Mouse (Mus musculus): ENCODE results near the gene Gm17428.
"Not testable (repeated sequence)": the region's sequence is repeated elsewhere in the genome, so short reads cannot be mapped to it uniquely, and the experiment has no call there.

Gm17428 gene

DNA sequence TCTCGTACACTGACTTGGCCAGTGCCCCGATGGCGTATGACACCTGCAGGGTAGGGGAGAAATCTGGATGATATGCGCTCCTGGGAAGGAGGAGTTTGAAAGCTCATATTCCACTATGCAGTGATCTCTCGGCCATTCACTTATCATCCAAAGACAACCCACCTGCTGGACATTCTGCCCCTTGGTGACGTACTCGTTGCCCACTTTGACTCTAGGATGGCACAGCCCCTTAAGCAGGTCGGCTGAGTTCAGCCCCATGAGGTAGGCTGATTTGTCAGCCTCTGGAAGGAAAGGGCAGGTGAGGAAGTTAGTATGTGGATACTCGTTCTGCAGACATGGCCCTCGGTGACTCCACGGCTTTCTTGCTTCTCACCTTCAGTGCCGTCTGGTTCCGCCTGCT, 12.1 kb downstream of the Gm17428 start:
- DNase-seq (ENCODE audit: low spot score) = no peak

DNA sequence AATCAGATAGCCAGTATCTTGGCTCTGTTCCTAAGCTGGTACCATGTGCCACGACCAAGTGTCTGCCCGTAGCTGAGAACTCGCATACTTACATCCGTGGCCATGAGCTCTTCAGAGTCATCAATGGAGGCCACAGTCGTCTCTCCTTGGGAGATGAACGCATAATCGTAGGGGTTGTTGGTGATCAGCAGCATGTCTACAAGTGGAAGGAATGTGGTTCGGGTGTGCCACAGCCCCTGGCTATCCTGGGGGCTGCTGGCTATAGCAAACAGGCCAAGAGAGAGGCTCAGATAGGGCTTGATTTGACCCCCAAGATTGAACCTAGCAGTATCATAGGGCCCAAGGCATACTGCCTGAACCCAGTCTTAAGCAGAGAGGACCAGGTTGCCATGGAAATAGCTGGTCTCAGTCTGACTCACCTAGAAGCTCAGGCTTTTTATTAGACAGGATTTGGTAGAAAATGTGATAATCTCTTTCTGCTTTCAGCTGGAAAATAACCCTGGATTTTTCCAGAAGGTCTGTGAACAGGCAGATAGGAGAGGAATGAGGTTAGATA, 13.2 kb downstream of the Gm17428 start:
- no peak for DNase-seq (ENCODE audit: low spot score)

DNA sequence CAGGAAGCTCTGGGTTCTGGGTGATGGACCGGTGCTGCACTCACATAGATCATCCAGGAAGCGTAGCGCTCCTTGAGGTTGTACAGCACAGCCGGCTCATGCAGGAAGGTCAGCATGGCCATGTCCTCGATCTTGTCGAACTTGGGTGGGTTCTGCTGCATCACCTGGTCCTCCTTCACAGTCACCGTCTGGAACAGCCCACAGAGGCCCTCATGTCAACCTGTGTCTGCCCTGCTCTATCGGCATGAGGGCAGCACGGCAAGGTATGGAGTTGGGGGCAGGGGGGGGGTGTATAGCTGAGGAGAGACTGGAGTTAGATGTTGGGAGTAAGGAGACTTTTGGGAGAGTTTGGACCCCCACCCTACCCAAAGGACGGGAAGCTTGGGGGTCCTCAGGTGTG, 15.5 kb downstream of the Gm17428 start:
- no peak for DNase-seq (ENCODE audit: low spot score)

DNA sequence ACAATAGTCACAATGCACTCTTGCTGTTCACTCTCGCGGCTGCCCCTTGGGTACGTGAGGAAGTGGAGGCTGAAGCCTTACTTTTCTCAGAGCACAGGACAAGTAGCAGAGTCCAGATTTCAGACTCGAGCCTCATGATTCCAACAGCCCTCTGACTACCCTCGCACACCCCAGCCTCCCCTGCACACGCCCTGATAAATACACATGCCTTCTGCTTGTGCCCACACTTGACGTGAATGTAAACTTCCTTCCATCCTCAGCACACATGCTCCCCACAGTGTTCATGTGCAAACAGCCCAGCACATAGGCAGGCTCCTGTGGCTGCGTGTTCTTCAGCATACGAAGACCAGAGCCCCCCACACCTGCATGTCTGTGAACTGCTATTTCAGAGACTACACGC, 16.9 kb downstream of the Gm17428 start:
- peak; percentile 6 for DNase-seq (ENCODE audit: low spot score)

DNA sequence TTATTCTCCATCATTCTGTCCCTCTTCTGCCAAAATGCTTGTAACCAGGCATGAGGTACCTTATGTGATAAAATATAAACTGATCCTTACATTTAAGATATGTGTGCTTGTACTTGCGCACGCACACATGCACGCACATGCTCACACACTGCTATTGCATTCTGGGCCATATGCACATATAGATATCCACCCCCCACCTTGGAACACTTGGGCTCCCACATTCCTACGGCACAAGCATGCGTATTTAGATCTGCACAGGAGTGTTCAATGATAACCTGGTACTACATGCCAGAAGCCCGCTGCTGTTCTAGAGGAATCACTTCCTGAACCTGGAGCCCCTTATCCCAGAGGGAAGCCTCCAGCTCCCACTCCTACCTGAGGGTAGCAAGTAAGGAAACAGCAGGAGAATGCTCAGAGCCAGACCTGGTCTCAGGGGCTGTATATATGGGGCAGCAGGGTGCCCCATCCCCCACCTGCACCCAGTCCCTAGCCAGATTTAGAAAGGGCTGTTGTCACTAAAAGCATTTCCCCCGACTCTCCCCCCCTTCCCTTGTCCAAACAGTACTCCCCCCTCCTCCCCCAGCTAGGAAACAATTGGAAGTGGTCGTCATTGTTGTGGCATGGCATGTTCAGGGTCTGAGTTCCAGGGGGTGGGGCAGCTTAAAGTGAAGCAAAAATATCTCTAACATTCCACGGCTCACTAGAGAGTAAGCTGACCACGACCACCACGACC, 17.6 kb downstream of the Gm17428 start, which contains the start of gene Myh7:
TSS of gene Myh7 (minus strand) at position 491 of the 733 bp plus-strand sequence.
- no peak for DNase-seq (ENCODE audit: low spot score)

DNA sequence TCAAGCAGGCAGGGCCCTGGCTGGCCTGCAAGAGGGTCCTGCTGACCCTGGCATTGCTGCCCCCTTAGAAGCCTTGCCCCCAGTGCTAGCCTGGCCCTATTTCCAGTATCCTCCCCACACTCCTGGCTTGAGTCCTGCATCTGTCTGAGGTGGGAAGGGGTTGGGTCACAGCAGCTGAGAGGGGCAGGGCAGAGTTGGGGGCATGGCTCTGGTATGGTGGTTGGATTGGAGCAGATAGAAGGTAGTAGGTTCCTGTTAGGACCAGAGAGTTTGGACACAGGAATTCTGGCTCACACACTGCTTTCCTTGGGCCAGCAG, 18.1 kb downstream of the Gm17428 start:
- DNase-seq (ENCODE audit: low spot score) = no peak

DNA sequence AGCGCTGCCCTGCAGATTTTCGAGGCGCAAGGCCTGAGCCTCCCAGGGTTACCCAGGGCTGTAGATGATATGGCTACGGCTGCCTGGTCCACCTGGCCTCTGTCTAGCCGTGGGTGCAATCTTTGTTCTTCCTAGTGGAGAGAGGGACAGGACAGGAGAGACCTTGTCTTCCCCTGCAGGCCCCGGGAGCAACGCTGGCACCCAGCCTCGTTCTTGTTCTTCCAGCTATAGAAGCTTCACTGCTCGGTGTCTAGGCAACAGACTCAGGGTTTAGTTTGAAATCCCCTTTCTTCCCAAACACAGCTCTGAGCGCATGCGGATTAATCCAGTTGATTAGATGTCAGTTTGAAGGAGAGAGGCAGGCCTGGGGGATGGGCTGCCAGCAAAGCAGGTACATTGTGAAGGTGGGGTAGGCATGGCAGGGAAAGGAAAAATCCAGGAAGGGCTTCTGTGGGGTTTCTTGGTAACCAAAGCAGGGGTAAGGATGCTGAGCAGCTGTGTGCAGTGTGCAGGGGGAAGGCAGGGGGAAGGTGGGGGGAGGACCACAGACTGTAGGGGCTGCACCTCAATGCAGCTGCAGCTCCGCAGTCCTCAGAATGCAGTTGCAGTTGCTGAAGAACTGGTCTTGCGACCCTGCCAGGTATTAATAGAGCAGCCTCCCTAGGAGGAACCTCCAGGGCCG, 18.9 kb downstream of the Gm17428 start:
- no peak for DNase-seq (ENCODE audit: low spot score)

DNA sequence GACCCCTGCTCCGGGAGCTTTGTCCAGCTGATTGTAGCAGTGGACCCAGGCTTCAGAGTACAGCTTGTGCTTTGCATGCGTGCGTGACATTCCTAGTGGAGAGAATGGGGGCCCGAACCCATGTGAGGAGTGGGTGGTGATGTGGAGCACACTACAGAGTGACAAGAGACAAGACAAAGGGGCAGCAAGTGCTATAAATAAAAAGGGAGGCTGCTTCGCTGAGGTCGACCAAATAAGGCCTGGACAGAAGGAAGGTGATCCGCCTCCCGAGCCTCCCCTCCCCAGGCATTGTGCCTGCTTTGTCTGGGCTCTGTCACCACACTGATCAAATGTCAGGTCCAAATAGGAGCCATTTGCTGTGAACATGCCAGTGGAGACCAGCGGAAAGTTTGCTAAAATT, 20.1 kb downstream of the Gm17428 start:
- DNase-seq (ENCODE audit: low spot score) = no peak

DNA sequence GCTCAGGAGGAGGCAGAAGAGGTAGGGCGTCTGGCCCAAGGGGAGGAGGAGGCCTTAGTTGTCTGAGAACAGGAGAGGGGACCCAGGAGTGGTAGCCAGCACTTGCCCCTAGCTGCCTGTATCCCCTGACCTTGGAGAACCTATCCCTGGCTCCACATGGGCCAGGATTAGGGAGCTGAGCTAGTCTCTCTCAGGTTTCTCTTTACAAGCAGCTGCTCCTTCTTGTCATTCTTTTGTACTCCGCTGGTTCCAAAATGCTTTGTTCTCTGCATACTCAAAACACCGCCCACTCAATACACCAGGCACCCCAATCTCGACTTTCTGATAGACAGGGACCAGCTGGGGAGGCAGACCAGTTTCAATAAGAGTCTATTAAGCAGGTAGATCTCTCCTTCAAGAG, 20.6 kb downstream of the Gm17428 start:
- no peak for DNase-seq (ENCODE audit: low spot score)

DNA sequence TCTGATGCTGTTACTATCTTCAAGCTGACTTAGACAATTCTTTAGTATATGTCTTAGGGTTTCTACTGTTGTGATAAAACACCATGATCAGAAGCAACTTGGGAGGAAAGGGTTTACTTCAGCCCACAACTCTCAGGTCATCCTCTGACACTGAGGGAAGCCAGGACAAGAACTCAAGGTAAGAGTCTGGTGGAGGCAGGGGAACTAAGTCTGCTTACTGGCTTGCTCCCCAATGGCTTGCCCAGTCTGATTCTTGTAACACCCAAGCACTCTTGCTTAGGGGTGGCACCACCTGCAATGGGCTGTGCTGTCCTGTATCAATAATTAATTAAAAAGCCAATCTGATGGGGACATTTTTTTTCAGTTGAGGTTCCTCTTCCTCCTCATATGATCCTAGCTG, 21.9 kb downstream of the Gm17428 start:
- DNase-seq (ENCODE audit: low spot score) = no peak

DNA sequence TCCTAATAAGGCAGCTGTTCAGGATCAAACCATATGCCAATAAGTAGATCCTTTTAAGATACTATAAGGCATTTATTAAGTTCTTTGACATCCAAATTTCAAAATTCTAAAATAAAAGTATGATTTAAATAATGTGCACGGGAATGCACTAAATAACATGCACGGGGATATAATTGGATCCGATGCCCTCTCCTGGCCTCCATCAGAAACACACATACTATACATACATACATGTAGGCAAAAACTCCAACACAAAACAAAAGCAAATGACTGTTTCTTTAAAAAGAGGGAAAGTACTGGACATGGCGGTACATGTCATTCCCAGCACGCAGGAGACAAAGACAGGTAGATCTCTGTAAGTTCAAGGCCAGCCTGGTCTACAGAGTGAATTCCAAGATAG, 23.1 kb downstream of the Gm17428 start:
- not testable (repeated sequence) for DNase-seq (ENCODE audit: low spot score)

DNA sequence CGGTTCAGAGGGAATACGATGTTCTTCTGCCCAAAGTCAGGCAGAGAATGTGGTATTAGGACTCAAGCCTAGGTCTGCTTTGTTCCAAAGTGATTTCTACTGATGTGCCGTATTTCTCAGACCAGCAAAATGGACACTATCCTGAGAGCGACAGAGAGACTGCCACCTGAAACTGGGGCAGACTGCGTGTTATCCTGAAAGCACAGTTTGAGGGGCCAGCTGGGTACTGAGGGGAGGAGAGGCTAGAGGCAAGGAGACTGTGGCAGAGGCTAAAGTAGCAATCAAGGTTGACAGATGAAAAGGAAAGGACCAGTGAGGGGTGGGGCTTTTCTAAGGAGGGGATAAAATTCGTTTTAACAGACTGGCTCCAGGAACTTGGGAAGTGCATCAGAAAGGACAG, 24.1 kb downstream of the Gm17428 start:
- no peak for DNase-seq (ENCODE audit: low spot score)

DNA sequence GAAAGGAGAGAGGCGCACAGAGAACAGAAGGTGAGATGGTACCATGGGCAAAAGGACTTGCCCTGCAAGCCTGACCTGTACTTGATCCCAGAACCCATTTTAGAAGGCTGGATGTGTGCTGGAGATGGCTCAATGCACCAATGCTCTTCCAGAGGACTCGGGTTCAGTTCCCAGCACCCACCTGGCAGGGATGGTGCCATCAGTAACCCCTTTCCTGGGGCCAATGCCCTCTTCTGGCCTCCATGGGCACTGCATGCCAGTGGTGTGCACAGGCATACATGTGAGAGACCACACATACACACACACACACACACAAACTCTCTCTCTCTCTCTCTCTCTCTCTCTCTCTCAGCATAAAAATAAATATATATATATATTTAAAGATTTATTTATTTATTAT, 24.7 kb downstream of the Gm17428 start:
- no peak for DNase-seq (ENCODE audit: low spot score)

DNA sequence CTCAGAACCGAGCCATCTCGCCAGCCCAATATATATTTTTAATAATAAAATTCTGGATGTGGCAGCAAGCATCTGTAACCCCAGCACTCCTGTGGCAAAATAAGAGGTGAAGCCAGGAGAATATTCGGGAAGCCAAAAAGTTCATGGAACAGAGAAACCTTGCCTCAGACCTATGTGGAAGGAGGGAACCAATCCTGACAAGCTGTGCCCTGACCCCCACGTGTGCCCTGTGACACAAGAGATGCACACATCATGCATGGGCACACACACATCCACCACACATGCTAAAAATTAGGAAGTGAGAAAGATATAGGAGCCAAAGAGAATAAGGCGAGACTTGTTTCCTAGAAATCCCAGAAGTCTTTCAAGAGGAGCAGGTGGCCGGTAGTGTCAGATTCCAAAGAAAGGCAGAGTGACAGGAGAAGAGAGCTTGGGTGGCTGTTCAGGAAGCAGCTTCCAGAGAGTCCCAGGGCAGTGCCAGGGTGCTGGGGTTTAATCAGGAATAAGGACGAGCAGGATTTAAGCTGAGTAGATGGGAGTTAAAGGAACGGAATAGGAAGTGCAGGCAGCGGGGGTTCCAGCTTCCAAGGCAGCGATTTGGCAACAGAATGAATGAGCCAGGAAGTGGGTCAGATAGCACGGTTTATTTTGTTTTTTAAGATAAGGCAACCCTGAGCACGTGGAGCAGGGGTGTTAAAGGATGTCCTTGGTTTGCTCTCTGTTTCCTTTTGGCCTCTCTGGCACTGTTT, 25.4 kb downstream of the Gm17428 start:
- DNase-seq (ENCODE audit: low spot score) = no peak

DNA sequence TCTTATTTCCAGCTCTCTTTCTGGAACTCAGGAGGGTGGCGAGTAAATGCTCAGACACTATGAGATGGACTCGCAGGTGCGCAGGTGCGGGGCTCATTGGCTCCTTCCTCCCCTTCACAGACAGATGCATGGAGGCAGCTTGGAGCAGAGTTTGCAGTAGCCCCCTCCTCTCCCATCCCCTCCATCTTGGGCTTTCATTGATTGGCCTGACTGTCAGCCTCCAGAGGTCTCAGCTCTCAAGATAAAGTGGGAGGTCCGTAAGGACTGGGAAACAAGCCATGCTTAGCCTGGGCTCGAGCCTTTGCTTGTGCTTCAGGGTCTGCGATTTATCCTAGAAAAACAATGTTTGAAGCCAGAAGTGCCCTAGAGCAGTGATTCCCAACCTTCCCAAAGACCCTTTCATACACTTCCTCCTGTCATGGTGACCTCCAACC, 26.0 kb downstream of the Gm17428 start:
- DNase-seq (ENCODE audit: low spot score) = no peak

DNA sequence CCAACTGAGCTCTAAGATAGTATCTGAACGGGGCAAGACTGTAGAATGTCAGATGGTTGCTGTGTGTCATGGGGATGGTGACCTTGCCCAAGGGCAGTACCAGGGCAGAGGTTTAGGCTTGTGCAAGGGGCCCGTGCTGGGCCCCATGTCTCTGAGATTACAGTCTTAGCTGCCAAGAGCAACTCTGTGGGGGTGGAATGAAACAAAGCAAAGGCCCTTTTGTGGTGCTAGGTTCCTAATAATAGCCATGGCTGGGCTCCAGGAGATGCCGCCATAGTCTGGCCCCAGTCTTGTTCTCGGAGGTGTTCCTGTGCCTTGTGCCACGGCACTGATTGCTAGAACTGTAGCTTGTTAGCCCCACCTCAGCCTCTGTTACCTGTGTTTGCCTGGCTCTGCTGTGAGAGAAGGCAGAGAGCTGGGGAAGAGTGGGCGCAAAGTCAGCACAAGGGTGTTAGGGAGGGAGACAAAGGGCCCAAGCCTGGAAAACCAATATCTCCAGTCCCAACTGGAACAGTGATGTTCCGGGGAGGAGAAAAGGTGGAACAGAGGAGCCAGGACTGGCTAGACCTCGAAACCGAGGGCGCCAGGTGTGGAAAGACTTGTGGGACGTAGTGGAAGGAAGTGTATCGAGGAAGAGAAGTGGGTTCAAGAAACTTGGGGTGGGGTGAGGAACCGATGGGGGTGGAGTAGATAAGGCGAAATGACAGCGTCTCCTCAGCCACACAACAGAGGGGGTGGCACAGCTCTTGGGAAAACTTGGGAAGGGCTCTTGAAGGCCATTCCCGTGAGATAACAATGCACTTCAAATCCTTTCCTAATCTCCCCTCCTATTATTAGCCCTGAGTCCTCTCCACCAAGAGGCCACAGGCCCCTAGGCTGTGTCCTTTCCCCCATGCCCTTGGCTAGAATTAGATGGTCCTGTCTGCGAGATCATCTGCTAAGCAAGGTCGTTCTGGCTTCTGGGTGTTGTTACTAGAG, 27.4 kb downstream of the Gm17428 start:
- no peak for DNase-seq (ENCODE audit: low spot score)

DNA sequence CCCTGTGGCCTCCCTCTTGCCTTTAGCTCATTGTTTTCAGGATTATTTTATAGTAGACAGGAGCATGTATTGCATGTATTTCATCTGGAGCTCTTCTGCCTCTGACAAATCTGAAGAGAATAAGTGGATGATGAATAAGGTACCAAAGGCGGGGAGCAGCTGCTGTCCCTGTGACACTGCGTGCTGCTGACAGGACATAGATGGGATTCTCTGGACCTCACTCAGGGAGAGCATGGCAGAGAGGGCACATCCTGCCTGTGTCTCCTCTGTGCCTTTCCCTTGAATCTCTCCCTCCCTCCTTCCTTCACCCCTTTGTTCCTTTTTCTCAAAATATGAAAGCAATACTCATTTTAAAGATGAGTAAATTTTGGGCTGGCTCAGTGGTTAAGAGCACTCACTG, 28.8 kb downstream of the Gm17428 start:
- no peak for DNase-seq (ENCODE audit: low spot score)

DNA sequence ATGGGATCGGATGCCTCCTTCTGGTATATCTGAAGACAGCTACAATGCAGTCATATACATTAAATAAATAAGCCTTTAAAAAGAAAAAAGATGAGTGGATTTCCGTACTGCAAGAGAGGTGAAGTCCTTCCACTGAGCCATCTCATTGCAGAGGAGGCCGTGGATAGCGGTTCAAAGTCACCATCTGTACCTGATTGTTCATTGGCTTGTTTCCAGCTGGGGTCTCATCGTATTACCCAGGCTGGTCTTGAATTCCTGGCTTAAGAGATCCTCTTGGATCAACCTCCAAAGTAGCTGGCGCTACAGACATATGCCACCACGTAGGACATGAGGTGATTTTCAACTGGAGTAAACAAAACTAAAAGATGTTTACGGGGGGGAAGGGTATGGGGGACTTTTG, 29.2 kb downstream of the Gm17428 start:
- no peak for DNase-seq (ENCODE audit: low spot score)

DNA sequence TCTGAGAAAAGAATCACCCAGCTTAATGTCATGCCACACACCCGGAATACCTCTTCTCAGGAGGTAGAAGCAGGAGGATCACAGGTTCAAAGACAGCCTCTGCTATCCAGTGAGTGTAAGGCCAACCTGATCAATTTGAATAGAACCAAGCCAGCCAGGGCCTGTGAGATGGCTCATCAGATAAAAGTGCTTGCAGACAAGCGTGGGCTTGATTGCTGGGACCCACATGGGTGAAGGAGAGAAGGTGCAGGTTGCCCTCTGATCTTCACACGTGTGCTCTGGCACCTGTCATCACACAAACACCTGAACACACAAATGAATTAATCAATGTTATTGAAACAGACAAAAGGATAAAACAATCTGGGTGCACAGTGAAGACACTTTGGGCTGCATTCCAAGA, 29.8 kb downstream of the Gm17428 start:
- no peak for DNase-seq (ENCODE audit: low spot score)

DNA sequence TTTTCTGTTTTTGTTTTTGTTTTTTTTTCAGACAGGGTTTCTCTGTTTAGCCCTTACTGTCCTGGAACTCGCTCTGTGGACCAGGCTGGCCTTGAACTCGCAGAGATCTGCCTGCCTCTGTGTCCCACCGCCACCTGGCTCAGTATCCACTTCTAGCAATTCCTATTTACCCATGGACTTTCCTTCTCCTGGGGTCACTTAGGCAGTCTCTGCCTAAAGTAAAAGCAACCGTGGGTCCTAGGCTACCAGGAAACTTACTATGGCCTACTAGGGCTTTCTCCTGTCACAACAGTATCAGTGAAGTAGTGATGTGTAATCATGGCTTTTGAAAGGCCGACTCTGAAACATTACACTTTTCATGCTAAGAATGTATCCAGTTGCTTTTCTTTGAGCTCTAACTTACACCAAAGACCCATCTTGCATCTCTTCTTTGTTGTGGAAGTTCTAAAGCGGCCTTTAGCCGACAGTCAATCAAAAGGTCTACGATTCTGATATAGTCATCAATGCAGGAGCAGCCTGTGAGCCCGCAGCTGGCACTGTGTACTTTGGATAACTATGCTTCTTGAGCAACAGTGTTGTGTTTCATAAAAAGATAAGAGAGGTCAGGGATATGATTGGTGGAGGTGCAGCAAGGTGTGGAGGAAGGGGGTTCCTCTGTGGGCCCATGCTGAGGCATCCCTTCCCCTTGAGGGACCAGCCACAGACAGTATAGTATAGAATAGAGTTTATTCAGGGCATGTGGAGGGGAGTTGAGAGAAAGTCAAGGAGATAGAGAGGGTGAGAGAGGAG, 30.6 kb downstream of the Gm17428 start:
- no peak for DNase-seq (ENCODE audit: low spot score)

DNA sequence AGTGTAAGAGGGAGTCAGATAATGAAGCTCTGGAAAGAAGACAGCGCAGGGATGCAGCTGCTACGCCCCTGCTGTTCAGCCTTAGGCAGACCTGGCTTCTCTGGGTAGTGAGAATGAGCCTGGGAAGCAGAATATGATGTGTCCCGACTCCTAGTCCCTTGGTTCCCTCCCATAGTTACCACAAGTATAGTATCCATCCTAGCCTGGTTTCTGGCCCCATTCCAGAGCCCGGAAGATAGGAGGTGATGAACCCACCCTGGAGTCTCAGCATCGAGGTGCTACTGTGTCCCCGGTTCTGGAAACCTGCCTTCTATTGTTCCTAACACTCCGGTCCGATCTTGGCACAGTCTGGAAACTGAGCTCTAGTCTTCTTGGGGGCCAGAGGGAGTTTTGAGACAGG, 31.7 kb downstream of the Gm17428 start:
- no peak for DNase-seq (ENCODE audit: low spot score)

Measured in urinary bladder, postnatal 25 days (tissue).